Mouse (Mus musculus) cerebellum, postnatal 14 days (tissue): Measurements from ENCODE around the gene Olfr295.

Source experiments
- DNase-seq, 2 experiments: peaks; one replicate each; pipeline ENCODE4 v3.0.0; 2021; ENCODE audit warnings: mixed read lengths in 2 of 2

Gene Olfr295

DNA sequence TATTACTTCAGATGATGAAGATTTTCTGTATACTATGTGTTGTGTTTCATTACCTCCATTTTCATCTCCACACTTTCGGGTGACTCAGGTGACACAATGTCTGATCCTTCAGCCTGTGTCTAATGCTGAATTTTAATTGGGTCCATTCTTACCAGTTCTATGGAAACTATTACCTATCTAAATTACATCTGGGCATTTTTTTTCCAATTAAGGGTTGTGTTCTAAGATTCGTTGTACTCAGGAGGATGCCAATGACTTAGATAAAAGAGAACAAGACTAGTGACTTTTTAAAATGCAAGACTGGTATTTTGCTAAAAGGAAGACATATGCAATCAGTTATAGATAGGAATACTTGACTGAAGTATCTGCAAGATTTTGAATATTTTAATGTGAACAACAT, at the start of gene Olfr295:
Olfr295 (plus strand) TSS at position 301 of the 400 bp plus-strand sequence.
- DNase-seq = no peak

GRCm38 (mm10) chr7:86616543-86616942, 32.9 kb downstream of the Olfr295 start, which contains the start of gene Olfr294:
Gene Olfr294 (minus strand): TSS chr7:86616643.
- no peak for DNase-seq
